Mouse (Mus musculus) limb, embryonic 11.5 days (tissue): ENCODE data around the gene Srl. TPM values are rescaled to one million over a fixed set of nuclear protein-coding genes. Genes with fewer than 3 reads are reported as not detected.

Source experiments
- ATAC-seq: fragments of 200-750 bp; cut with Nextera tagmentation; 2 replicates; pipeline ENCODE4 v1.8.0; 2017; ENCODE audit warnings: low read depth; ENCODE audit not compliant: insufficient number of reproducible peaks, low FRiP score, low TSS enrichment
- DNase-seq: peaks from one replicate; pipeline ENCODE4 v3.0.0-alpha.2; 2015; ENCODE audit warnings: low spot score
- H3K27ac ChIP-seq: fragments of 300-500 bp; sonication (generic); replicated peaks from 2 replicates; pipeline ENCODE4 v1.5.1; 2014; ENCODE audit warnings: low read depth, mild to moderate bottlenecking, low read length
- H3K27me3 ChIP-seq: fragments of 300-500 bp; sonication (generic); 2 replicates; pipeline ENCODE4 v1.6.1; 2014; ENCODE audit warnings: mild to moderate bottlenecking, low read length, mixed read lengths; ENCODE audit not compliant: control insufficient read depth, insufficient read depth
- H3K36me3 ChIP-seq: fragments of 300-500 bp; sonication (generic); 2 replicates; pipeline ENCODE4 v1.6.1; 2014; ENCODE audit warnings: mild to moderate bottlenecking, low read length, moderate library complexity, mixed read lengths; ENCODE audit not compliant: control insufficient read depth, insufficient read depth
- H3K4me1 ChIP-seq: fragments of 300-500 bp; sonication (generic); 2 replicates; pipeline ENCODE4 v1.6.1; 2014; ENCODE audit warnings: low read length, mixed read lengths; ENCODE audit not compliant: control insufficient read depth, insufficient read depth
- H3K4me2 ChIP-seq: fragments of 300-500 bp; sonication (generic); 2 replicates; pipeline ENCODE4 v1.6.1; 2014; ENCODE audit warnings: low read depth, mild to moderate bottlenecking, moderate library complexity; ENCODE audit not compliant: severe bottlenecking
- H3K4me3 ChIP-seq: fragments of 300-500 bp; sonication (generic); 2 replicates; pipeline ENCODE4 v1.5.1; 2014; ENCODE audit warnings: low read depth, low read length
- H3K9ac ChIP-seq: fragments of 300-500 bp; sonication (generic); 2 replicates; pipeline ENCODE4 v1.6.1; 2014; ENCODE audit warnings: mild to moderate bottlenecking, low read length
- H3K9me3 ChIP-seq: fragments of 300-500 bp; sonication (generic); 2 replicates; pipeline ENCODE4 v1.6.1; 2016; ENCODE audit warnings: low read length; ENCODE audit not compliant: control insufficient read depth
- WGBS: fragments of 180-500 bp; shearing (Covaris S2); extraction: QIAGEN DNeasy Blood & Tissue Kit; methylation state at CpG from one replicate; pipeline ENCODE4 v1.1.7; 2014; 5-methylcytosine and 5-hydroxymethylcytosine counted together
- polyA plus RNA-seq: library from polyadenylated mRNA; unstranded; fragments of >200 nt; fragmentation: Nextera tagmentation; extraction: Ambion mirVana; gene quantifications from 2 replicates; pipeline ENCODE4 v1.2.1, GENCODE M21; 2014

Srl gene
- polyA plus RNA-seq, 1 experiment from 2014 or later = 29.7 TPM

DNA sequence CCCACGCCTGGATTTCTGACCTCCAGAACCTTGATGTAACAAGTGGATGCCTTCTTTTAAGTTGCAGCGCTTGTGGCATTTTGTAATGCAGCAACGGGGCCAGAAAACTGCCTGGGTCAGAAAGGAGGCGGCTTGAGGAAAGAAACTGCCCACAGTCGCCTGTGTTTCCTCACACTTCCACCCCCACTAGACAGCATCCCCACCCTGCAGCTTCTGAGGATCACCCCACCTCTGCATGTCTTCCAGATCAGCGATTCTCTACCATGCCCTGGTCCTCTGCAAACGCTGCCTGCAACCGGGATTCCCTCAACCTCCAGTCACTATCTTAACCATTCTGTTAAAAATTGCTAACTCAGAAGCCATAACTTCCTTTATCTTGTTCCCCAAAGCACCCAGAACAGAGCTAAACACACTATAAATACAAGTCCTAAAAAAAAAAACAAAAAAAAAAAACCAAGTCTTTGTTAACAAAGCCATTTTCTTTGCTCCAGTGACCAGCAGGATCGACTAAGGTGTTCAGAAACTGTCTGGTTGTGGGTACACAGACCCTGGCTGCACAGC, 77.0 kb downstream of the Srl start:
- ATAC-seq = no peak
- Histone ChIP-seq H3K27ac (no peak overlapping the region), H3K9me3 (no peaks in the 10 kb centered on the region), H3K4me3 (no peak overlapping the region), H3K4me1 (no peaks in the 10 kb centered on the region), H3K27me3 (no peaks in the 10 kb centered on the region), H3K36me3 (no peaks in the 10 kb centered on the region), H3K4me2 (no peak overlapping the region), H3K9ac (no peak overlapping the region)
- DNase-seq = no peak
- WGBS = 78% methylated on average over 9 of the region's 9 CpGs

DNA sequence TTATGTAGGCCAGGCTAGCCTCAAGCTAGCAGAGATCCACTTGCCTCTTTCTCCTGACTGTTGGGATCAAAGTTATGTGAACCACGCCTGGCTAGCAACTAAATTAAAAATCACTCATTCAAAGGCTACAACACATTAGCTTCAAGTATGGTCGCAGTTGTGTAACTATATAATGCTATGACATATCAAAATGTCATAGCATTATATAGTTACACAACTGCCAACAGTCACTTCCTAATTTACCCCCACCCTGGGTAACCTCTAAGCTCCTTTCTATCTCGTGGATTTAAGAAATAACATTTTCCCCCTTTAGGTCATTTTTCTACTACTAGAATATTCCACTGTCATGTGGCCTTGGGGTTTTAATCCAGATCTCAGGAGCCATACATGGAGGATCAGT, 83.7 kb downstream of the Srl start:
- ATAC-seq (no peak), DNase-seq (no peak)
- Histone ChIP-seq H3K27me3 (no peaks in the 10 kb centered on the region), H3K9me3 (no peaks in the 10 kb centered on the region), H3K36me3 (no peaks in the 10 kb centered on the region), H3K4me3 (no peak overlapping the region), H3K9ac (no peak overlapping the region), H3K27ac (no peak overlapping the region), H3K4me2 (no peak overlapping the region), H3K4me1 (no peaks in the 10 kb centered on the region)
- WGBS = 79% methylated on average over 3 of the region's 3 CpGs

- Histone ChIP-seq H3K27me3 (no peaks in the 10 kb centered on the region), H3K27ac (no peak overlapping the region), H3K9ac (no peak overlapping the region), H3K9me3 (no peaks in the 10 kb centered on the region), H3K36me3 (no peaks in the 10 kb centered on the region), H3K4me1 (no peaks in the 10 kb centered on the region), H3K4me2 (no peak overlapping the region), H3K4me3 (no peak overlapping the region)
- ATAC-seq (no peak), DNase-seq (no peak)
- WGBS = 85% methylated on average over 5 of the region's 5 CpGs
These were observed 85.2 kb downstream of the Srl start for GRCm38 (mm10) chr16:4456391-4456790.

DNA sequence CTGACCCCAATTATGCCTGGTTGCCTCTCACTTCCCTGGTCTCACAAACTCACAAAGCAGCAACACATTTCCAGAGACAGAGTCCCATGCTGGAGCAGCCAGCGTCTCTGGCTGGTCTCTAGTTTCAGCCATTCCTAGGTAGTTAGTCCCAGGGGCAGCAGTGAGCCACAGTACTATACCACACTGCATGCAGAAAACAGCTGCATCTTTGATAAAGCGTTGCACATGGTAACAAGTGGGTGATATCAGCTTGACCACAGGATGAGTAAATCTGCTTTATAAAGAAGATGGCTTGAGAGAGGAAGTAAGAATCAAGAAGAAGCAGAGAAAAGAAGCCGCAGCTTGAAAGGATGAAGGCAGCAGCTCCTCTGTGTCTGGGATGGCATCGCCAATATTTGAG, 85.9 kb downstream of the Srl start:
- Histone ChIP-seq H3K36me3 (no peaks in the 10 kb centered on the region), H3K4me2 (no peak overlapping the region), H3K4me1 (no peaks in the 10 kb centered on the region), H3K9ac (no peak overlapping the region), H3K4me3 (no peak overlapping the region), H3K27me3 (no peaks in the 10 kb centered on the region), H3K9me3 (no peaks in the 10 kb centered on the region), H3K27ac (no peak overlapping the region)
- 75% methylated on average over 4 of the region's 4 CpGs for WGBS
- ATAC-seq (no peak), DNase-seq (no peak)

GRCm38 (mm10) chr16:4454563-4454962, 87.1 kb downstream of the Srl start:
- Histone ChIP-seq H3K4me3 (no peak overlapping the region), H3K27me3 (no peaks in the 10 kb centered on the region), H3K27ac (no peak overlapping the region), H3K4me2 (no peak overlapping the region), H3K9ac (no peak overlapping the region), H3K9me3 (no peaks in the 10 kb centered on the region), H3K36me3 (no peaks in the 10 kb centered on the region), H3K4me1 (no peaks in the 10 kb centered on the region)
- no peak for ATAC-seq
- DNase-seq = no peak
- WGBS = 88% methylated on average over 7 of the region's 7 CpGs

DNA sequence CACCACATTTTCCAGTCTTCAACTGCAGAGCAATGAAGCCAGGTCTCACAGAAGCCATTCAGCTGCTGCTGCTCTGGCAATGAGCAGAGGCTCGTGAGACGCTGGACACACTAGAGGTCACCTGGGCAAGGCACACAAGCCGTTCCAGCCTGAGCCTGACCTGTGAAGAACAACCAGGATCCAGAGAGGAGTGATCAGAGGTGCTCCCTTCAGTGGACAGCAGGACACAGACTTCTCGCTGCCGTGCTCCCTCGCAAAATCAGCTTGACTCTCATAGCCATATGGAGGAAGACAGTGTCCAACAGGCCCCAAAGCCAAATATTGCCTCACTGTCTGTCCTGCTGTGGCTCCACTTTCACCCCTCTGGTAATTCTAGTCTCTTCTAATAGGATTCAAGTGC, 92.2 kb downstream of the Srl start:
- no peaks in the 10 kb centered on the region for H3K36me3 ChIP-seq
- no peaks in the 10 kb centered on the region for H3K9me3 ChIP-seq
- no peaks in the 10 kb centered on the region for H3K27me3 ChIP-seq
- H3K4me1 ChIP-seq = no peaks in the 10 kb centered on the region
- H3K4me3 ChIP-seq = no peak overlapping the region
- H3K9ac ChIP-seq = no peak overlapping the region
- WGBS = 85% methylated on average over 6 of the region's 6 CpGs
- no peak for DNase-seq
- no peak overlapping the region for H3K27ac ChIP-seq
- ATAC-seq = no peak
- H3K4me2 ChIP-seq = no peak overlapping the region

- no peaks in the 10 kb centered on the region for H3K27me3 ChIP-seq
- H3K4me1 ChIP-seq = no peaks in the 10 kb centered on the region
- no peak overlapping the region for H3K4me3 ChIP-seq
- no peaks in the 10 kb centered on the region for H3K9me3 ChIP-seq
- no peak overlapping the region for H3K27ac ChIP-seq
- no peak overlapping the region for H3K4me2 ChIP-seq
- whole genome bisulfite sequencing = 50% methylated on average over 9 of the region's 9 CpGs
- no peak for DNase-seq
- no peak for ATAC-seq
- H3K9ac ChIP-seq = no peak overlapping the region
- no peaks in the 10 kb centered on the region for H3K36me3 ChIP-seq
These were observed 93.4 kb downstream of the Srl start for GRCm38 (mm10) chr16:4448235-4448634.

- WGBS = 66% methylated on average over 4 of the region's 4 CpGs
- ATAC-seq (no peak), DNase-seq (no peak)
These were observed 95.2 kb downstream of the Srl start for GRCm38 (mm10) chr16:4446395-4446794.

DNA sequence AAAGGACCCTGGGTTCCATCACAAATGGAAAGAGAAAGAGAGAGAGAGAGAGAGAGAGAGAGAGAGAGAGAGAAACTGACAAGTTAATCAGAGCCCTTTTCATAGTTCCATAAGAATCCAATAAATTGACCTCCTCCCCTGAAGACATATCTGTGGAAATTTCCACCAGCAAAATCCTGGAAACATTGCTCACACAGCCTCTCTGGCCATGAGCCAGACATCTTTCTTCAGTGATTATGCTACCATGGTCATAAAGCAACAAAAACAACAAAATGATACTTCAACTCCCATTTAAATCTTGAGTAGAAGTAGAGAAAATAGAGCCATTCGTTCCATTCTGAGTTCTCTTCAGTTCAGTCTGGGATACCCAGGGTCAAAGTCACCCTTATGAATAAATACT, 97.2 kb downstream of the Srl start:
- WGBS = 91% methylated on average over 1 of the region's 1 CpGs
- Histone ChIP-seq H3K4me1 (no peaks in the 10 kb centered on the region), H3K36me3 (no peaks in the 10 kb centered on the region), H3K27me3 (no peaks in the 10 kb centered on the region), H3K4me2 (no peak overlapping the region), H3K9ac (no peak overlapping the region), H3K4me3 (no peak overlapping the region), H3K9me3 (no peaks in the 10 kb centered on the region), H3K27ac (no peak overlapping the region)
- ATAC-seq (no peak), DNase-seq (no peak)

More at GRCm38 (mm10) chr16:4446395-4446794, 95.2 kb downstream of the Srl start:
- H3K27ac ChIP-seq = no peak overlapping the region
- no peaks in the 10 kb centered on the region for H3K4me1 ChIP-seq
- no peaks in the 10 kb centered on the region for H3K9me3 ChIP-seq
- H3K36me3 ChIP-seq = no peaks in the 10 kb centered on the region
- no peaks in the 10 kb centered on the region for H3K27me3 ChIP-seq
- no peak overlapping the region for H3K9ac ChIP-seq
- H3K4me2 ChIP-seq = no peak overlapping the region
- H3K4me3 ChIP-seq = no peak overlapping the region
